Mouse (Mus musculus): ENCODE measurements around the gene Pttg1. TPM values are rescaled to one million over a fixed set of nuclear protein-coding genes. Genes with fewer than 3 reads are reported as not detected.

Gene Pttg1
- polyA plus RNA-seq, 3 experiments from 2014 or later: 103 to 180 (median 127) TPM

DNA sequence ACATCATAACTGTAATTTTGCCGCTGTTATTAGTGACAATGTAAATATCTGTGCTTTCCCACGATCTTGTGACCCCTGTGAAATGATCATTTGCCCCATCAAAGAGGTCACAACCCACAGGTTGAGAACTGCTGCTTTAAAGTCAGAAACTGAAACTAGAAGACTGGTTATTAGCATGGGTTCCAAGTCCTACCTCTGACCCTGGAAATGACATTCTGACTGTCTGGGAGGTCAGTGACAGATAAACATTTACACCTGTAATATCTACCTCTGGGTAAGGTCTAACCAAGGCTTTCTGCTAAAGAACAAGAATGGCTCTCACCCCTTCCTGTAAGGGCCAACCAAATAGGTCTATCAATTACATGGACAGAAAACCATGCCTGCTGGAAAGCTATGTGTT, 17.2 kb downstream of the Pttg1 start:
- ATAC-seq: no peak

DNA sequence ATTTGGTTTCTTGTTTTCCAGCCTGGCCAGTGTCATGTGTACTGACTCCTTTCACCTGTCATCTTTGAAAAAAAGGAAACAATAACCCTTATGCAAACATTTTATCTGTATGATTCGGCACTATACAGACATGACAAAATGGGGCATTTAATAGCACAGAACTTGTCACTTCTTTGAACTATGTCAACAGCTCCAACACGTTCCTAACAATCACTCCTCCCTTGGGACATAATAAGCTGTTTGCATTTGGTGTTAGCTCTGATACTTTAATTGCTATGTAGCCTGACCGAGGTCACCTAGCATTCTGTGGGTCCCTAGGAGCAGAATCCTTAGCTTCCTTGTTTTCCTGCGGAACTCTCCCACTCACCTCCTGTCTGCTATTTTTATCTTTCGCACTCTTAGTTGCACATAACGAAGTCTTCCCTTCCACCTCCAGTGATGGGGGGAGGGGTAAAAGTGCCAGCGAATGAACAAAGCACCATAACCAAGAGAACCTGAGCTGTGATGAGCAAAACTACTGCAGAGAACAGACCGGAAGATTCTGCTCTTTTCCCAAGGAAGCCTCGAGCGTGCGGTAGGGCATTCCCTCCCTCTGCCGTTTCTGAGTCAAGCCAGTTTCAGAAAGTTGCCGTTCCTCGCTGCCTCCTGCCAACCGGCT, 21.8 kb downstream of the Pttg1 start:
- no peak for ATAC-seq

DNA sequence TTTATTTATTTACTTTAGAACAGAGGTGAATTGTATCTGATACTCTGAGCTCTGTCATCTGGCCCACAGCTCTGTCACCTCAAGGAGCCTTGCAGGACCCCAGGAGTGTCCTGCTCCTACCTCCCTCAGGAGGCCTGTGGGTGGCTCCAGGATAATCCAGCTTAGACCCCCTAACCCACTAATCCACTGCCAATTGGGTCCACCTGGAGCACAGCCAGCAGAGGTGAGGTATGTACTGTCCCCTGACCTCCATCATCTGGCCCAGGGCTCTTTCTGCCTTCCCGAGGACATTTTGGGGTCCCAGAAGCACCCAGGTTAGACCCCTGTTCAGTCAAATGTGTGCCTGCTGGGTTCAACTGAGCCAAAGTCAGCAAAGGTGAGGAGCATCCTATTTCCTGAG, 25.9 kb downstream of the Pttg1 start:
- ATAC-seq: no peak

DNA sequence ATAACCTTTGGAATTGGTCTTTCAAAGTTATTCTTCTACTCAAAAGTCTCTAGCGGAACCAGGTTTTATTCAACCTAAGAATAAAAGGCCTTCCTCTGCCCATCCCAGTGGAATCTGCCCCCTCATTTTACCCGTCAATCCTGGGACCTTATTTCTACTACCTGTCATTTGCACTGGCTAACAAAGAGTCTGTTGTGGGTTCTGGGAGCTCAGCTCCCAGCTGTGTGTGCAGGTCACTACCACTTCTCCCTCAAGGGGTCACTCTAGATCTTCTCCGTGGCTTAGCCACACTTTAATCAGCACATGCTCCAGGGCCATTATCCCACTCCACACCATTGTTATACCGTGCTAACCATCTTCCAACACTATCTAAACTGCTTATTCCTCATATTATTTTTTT, 26.8 kb downstream of the Pttg1 start:
- no peak for ATAC-seq

DNA sequence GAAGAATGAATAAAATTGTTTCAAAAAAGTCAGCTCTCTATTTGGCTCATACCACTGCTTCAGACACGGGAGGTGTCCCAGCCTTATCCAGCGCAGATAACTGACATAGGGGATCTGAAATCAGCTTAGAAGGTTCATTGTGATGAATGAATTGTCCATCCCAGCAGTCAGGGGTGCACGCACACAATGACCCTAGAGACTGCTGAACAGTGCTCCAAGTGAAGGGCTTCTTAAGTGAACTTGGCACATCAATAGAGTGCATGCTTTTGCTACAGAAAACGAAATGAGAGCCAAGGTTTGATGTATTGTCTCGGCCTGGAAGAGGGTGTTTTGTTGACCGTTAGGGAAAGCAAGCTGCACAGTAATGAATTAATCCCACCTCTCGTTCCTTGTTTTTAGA, 29.4 kb downstream of the Pttg1 start:
- no peak for ATAC-seq

DNA sequence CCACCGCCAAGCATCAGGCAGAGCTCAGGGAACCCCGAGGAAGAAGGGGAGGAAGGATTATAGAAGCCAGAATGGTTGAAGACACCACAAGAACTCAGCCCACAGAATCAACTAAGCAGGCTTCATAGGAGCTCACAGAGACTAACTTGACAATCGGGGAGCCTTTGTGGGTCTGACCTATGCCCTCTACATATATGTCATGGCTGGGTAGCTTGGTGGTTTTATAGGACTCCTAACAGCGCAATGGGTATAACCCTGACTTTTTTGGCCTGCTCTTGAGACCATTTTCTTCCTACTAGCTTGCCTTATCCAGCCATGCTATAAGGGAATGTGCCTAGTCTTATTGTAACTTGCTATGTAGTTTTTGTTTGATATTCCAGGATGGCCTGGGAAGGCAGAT, 29.8 kb downstream of the Pttg1 start:
- no peak for ATAC-seq

DNA sequence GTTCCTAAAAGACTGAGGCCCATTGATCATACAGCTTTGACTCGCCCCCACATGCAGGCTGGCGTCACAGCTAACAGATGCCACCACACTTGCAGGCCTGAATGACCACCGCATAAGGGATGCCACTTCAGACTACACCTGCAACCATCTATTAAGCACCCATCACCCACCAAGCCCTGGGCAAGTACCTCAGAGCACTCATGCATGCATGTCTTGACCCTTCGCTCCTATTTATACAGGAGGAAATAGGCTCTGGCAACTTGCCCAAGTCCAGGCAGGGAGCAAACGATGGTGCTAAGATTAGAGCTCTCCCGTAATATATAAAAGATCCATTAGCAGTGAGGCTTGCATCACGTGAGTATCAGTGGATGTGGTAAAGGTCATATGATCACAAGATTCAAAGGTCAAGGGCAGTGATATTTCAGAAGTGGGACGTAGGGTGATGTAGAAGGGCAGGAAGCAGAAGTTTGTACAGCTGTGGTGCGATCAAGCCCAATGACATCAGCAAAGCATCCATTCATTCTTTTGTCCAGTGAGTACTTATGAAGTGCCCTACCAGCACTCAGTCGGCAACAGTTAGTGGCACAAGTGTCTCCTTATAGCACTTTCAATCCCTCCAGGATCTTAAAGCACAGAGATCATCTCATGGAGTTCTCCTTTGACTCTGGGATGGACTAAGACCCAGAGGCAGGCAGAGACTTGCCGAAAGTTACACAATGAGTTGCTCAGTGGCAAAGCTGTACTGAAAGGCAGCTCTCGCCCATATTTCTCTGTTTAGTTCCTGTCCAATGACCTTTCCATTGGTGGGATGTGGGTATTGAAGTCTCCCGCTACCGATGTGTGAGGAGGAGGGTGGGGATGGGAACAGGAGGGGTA, 30.7 kb downstream of the Pttg1 start:
- peak; percentile 28 for ATAC-seq

DNA sequence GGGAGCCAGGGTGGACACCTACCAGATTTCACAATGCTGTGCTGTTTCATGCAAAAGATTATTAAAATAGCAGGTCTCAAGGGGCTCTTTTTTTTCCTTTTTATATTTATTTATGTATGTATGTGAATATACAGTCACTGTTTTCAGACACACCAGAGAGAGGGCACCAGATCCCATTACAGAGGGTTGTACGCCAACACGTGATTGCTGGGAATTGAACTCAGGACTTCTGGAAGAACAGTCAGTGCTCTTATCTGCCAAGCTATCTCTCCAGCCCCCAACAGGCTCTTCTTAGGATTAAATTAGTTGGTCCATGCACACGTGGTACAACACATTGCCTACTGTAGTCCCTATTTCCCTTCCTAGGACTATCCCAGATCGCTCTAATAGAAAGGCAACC, 32.7 kb downstream of the Pttg1 start:
- ATAC-seq: no peak

DNA sequence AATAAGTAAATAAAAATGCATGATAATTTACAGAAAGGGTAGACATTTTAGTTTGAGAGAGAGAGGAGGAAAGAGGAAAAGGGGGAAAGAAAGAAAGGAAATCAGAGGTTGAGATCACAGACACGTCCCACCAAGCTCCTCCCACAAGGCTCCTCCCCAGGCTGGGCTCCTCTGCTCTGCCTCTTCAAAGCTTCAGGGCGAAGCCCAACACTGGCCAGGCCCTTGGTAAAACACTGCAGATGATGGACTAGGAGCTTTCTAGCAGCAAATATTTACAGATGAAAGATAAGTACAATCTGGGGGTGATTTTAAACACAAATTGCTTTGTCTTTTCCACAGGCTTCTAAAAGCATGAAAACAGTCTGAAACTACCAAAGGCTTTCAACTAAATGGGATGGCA, 33.3 kb downstream of the Pttg1 start:
- no peak for ATAC-seq

DNA sequence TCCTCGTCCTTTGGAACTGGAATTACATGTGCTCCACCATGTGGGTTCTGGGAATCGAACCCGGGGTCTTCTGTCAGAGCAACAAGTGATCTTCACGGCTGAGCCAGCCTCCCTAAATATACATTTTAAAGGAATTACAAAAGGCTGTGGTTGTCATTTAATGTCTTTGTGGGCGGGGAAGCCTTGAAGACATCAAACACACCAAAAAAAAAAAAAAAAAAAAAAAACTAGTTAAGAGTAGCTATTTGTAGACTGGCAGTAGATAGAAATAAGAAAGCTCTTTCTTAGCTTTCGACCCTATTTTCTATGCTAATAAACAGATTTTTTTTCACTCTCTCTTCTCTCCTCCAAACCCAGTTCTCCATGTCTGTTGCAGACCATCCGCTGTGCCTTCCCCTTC, 36.9 kb downstream of the Pttg1 start:
- no peak for ATAC-seq

DNA sequence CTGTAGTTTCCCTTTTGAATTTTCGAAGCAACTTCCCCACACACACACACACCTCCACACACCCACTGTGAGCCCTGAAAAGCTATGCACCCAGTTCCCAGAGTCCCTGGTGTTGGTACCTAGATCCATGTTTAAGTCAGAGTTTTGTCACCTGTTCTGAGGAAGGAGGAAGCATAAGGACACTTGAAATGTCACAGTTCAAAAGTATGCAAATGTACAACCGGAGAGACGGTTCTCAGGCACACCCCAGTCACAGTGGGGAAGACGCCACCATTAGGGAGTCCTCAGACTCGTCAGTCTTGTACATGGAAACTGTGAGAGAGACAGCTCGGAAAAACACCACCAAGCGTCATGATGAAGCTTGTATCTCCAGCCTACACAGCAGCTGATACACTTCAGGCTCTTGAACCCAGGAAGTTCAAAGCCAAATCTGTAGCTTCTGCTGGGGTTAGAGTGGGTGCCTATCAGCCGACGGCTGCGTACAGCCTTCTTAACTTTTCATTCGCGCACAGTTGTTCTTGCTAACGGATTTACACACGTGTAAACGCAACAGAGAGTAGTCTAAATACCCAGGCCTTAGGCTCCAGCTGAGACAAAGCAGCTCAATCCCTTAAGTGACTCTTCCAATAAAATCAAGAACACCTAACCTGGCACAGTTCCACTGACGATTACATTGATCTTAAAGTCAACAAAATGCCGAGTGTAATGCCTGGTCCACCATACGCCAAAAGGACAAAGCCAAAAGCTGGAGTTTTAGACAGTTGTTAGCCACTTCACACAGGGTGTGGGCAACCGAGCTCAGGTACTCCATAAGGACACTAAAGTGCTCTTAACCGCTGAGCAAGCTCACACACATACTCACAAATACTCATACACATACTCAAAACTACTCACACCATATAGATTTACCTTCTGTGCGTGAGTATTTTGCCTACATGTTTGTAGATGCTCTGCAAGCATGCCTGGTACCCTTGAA, 37.6 kb downstream of the Pttg1 start:
- peak; percentile 60 for ATAC-seq

DNA sequence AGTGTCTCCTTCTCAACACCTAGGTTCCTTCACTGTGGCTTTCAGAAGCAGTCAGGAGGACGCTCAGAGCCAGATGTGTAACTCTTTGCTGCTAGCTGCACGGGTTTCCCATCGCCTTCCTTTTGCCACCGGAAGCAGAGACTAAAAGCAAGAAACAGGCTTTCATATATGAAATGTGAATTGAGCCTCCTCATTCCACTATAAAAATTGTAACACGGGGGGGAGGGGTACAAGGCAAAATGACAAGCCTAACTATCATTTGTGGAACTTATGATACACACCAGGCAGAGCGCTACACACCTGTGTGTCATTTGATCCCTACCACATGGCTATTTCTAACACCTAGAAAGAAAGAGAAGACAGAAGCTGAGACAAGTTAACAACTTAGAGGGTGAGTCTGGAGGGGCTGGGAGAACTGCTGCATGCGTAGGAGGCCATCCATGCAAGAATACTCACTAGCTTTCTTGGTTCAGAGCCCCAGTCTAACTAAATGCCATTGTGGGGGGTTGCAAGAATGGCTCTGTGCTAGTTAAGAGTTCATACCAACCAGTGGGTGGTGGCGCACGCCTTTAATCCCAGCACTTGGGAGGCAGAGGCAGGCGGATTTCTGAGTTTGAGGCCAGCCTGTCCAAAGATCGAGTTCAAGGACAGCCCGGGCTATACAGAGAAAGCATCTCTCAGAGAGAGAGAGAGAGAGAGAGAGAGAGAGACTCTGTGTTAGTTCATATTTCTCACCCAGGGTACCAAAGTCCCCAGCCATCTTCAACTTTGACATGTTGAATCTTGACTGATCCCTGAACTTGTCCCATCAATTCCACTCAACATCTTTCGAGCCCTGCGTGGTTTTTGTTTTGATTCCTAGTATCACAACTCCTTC, 38.8 kb downstream of the Pttg1 start:
- ATAC-seq: no peak

DNA sequence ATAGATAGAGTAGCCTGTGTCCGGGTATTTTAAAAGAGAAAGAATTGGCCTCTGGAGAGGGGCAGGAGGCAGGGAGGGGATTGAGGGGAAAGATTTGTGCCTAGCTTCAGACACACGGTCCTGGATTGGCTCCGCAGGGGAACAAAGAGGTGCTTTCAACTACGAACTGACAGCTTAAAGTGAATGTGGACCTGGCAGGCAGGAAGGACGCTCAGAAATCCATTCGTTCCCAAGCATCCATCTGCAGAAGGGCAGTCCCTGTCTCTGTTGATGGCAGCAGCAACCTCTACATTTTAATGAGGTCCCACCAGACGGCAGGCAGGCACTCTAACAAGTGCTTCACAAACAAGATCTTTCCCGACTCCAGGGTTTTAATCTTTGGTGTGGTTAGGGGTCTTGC, 40.3 kb downstream of the Pttg1 start:
- ATAC-seq: no peak

DNA sequence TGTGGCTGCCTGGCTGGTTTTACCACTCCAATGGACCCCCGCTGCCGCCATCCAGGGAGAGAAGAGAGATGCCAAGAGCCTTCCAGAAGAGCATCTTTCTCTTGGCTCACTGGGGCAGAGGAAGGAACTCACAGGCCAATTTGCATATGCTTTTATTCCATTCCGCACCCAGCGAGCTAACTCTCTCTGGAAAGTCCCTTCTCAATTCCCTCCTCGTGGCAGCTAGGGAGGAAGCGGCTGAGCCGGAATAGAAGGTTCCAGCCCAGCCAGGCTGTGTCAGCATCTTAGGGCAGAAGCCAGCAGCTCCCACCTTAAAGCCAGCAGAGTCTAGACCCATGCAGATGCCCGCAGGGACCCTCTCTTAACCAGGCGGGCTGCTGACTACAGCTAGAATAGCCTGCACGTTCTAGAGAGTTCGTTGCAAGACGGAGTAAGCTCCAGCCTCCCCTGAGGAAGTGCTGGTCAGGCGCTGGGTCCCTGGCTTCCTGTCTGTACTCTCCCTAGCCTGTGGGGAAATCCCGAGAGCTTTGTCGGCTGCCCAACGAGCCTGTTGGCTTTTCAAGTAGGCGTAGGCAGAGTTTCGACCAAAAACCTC, 40.9 kb downstream of the Pttg1 start:
- ATAC-seq: peak; percentile 64

DNA sequence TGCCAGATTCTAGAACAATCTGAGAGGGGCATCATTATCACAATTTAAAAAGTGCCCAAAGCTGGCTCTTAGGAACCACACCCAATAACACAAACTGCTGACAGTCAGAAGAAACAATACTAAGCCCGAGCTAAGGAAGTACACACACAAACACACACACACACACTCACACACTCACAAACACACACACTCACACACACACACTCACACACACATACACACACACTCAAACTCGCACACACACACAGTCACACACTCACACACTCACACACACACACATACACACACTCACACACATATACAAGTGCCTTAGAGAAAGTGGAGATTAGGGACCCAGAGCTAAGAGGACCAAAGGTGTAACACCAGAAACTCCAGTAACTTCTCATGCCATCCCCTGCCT, 42.5 kb downstream of the Pttg1 start:
- no peak for ATAC-seq

DNA sequence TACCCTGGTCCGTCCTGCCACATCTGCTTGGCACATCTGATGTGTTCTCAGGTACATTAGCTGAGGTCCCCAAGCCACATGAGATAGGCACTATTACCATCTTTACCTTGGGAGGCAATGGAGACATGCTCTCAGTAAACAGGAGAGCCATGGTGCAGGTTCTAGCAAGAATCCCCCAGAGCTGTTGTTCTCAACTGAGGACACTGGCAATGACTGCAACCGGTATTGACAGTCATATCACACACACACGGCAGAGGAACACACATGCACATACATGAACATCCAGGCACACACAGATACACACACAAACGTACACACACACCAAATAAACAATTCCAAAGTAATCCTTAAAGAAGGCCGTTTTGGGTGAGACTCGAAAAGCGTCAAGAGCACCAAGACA, 45.1 kb downstream of the Pttg1 start:
- ATAC-seq: no peak

DNA sequence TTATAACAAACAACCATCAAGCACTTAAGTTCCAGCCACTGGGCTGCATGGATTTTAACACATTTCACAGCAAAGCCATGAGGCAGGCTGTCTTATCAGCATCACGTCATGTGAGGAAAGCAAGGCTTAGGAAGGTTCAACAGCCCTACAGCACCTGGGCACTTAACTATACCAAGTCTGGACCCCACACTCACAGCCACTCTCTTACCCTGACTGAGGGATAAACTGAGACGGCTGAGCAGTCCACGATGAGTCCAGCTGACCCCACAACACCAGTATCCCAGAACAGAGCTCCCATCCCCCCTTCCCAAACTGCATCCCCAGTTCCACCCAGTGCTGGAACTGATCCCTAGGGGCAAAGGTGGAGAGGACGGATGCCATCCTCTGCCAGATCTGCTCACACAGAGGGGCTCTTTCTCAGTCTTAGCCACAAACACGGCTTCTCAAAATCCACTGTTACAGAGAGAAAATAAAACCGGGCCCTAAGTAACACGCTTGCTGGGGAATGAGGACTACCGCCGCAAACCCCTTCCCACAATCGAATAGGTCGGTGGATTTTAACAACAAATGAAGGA, 46.1 kb downstream of the Pttg1 start:
- no peak for ATAC-seq

DNA sequence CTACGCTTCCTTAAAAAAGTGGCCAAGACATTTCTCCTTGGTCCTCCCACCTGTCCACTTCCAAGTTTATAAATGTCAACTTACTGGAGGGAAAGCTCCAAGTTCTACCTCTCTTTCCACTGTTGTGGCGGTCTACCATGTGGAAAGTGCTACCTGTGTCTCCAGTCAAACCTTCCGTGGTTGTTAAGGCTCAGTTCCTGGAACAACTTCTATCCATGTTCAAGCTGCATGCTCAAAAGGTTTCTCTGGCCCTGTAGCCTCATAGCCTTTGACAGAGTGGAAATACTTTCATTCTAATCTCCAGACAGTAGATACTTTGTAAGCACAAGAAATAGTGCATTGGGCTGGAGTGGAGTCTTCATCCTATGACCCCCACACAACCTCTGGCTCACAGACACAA, 46.6 kb downstream of the Pttg1 start:
- ATAC-seq: no peak

DNA sequence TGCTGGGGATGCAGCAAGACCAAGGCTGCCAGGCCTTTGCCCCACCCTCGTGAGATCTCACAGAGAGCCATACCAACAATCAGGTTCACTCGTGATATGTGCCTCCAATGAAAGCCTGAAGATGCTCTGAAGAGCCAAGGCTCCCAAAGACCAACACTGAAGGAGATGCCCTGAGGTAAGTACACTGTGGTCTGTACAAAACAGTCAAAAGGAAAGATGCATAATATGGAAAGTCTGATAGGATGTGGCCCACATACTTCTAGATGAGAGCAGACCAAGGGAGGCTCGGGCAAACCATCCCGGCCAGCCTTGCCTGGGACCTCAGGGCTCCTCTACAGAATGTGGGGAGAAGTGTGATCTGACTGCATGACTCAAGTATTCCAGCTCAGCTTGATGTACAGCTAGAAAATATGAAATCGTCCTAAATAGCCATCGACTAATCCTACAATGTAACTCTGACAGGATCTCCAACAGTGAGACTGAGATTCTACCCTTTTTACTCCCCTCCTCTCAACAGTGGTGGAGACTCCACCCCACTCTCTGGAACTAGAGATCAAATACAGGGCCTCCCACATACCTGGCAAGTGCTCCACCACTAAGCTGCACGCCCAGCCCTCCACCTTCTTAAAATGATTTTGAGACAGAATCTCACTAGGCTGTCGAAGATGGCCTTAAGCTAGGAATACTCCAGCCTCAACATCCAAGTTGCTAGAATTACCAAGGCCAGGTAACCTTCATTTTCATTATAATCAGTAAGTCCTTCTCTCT, 48.8 kb downstream of the Pttg1 start:
- ATAC-seq: peak; percentile 63

DNA sequence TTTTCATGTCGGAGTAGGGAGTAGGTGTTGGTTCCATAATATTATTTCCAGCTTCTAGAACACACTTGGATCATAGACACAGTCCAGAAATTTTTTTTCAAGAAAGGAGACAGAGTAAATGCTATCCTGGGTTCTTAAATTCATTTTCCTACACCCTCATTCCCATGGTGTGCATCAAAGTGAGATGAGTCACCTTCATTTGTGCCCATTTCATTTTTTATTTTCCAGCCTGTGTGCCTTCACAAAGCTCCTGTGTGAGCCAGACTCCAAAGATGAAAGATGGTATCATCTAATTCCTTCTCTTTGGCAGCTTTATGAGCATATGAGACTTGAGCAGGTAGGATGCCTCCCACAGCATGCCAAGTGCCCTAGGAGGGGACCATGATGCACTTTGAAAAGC, 49.5 kb downstream of the Pttg1 start:
- no peak for ATAC-seq

DNA sequence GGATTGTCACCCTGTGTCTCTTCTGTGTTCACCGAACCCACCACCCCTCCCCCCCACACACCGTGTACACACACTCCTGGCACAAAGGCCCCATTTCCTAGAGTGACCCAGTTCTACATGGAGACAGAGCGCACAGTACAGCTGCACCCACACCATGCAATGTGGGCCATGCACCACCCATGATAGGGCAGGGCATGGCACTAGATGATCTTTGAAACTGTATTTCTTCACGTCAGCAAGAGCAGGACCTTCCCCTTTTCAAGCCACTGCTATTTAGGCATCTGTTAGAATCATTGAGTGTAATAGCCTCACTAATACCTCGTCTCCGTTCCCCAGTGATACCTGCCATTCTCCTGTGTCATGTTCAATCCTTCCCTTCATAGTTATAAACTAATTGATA, 51.1 kb downstream of the Pttg1 start:
- no peak for ATAC-seq
